Mouse (Mus musculus) liver, adult 2 months (tissue): ENCODE results near the gene Tnk1.

Source experiments
- CTCF ChIP-seq: fragments of 200-500 bp; IDR thresholded peaks from 2 replicates; pipeline ENCODE4 v1.5.1; 2011; ENCODE audit warnings: low read depth, low read length, control low read depth
- POLR2A ChIP-seq: fragments of 200-500 bp; IDR thresholded peaks from 2 replicates; pipeline ENCODE4 v1.6.1; 2011; ENCODE audit warnings: low read length, control low read depth; ENCODE audit not compliant: insufficient read depth; ENCODE audit errors: extremely low read depth

DNA sequence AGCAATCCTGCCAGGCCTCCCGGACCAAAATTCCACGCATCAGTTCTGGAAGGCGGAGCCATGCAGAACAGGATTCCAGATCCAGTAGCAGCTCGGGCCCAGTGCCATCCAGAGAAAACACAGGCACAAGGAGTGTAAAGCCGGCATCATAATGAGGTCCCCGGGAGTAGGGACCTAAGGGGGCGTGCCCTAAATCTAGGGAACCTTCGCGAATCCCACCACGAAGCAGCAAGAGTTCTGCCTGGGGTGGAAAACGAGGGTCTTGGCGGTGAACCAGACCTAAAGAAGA is 53.9 kb downstream of the Tnk1 start:
- TF ChIP-seq POLR2A (no peak), CTCF (no peak)
